Mouse (Mus musculus) hindbrain, embryonic 10.5 days (tissue): ENCODE data around the gene Snap91. TPM values are rescaled to one million over a fixed set of nuclear protein-coding genes. Genes with fewer than 3 reads are reported as not detected.
A peak's percentile ranks its signal among the peaks of the same experiment; 100 is the strongest.

Experiments used
- DNase-seq: peaks from one replicate; pipeline ENCODE4 v3.0.0-alpha.2; 2017; ENCODE audit warnings: low spot score
- H3K27ac ChIP-seq: fragments of 300-500 bp; sonication (generic); 2 replicates; pipeline ENCODE4 v1.5.1; 2016; ENCODE audit warnings: mild to moderate bottlenecking, moderate library complexity
- H3K27me3 ChIP-seq: fragments of 300-500 bp; sonication (generic); 2 replicates; pipeline ENCODE4 v1.6.1; 2016; ENCODE audit warnings: mild to moderate bottlenecking; ENCODE audit not compliant: poor library complexity, insufficient read depth, severe bottlenecking
- H3K36me3 ChIP-seq: fragments of 300-500 bp; sonication (generic); 2 replicates; pipeline ENCODE4 v1.6.1; 2016; ENCODE audit warnings: mild to moderate bottlenecking, moderate library complexity
- H3K4me1 ChIP-seq: fragments of 300-500 bp; sonication (generic); replicated peaks from 2 replicates; pipeline ENCODE4 v1.6.1; 2016; ENCODE audit warnings: mild to moderate bottlenecking
- H3K4me3 ChIP-seq: fragments of 300-500 bp; sonication (generic); 2 replicates; pipeline ENCODE4 v1.5.1; 2016; ENCODE audit warnings: mild to moderate bottlenecking, moderate library complexity
- H3K9me3 ChIP-seq: fragments of 300-500 bp; sonication (generic); 2 replicates; pipeline ENCODE4 v1.6.1; 2016; ENCODE audit warnings: mild to moderate bottlenecking, moderate library complexity
- WGBS: fragments of 180-500 bp; shearing (Covaris S2); methylation state at CpG from one replicate; pipeline ENCODE4 v1.1.7; 2016; 5-methylcytosine and 5-hydroxymethylcytosine counted together
- polyA plus RNA-seq: library from polyadenylated mRNA; unstranded; fragments of >200 nt; fragmentation: Nextera tagmentation; extraction: Ambion mirVana; gene quantifications from 2 replicates; pipeline ENCODE4 v1.2.1, GENCODE M21; 2016

Snap91 gene
- polyA plus RNA-seq, 1 experiment from 2014 or later: 17.5 TPM

- no peak overlapping the region for H3K27ac ChIP-seq
These were observed 81.4 kb downstream of the Snap91 start for GRCm38 (mm10) chr9:86799099-86799498.

GRCm38 (mm10) chr9:86798686-86799085, 81.8 kb downstream of the Snap91 start:
- H3K9me3 ChIP-seq: no peaks in the 10 kb centered on the region
- H3K4me3 ChIP-seq: no peak overlapping the region
- DNase-seq: no peak
- no peaks in the 10 kb centered on the region for H3K36me3 ChIP-seq
- H3K4me1 ChIP-seq: 0 out of 2 replicates have a peak, but pooled peaks cover 3% of the 10 kb centered on the region
- H3K27ac ChIP-seq: 0 out of 2 replicates have a peak overlapping the region, but pooled peaks have one; percentile 12
- no peaks in the 10 kb centered on the region for H3K27me3 ChIP-seq
- 48% methylated on average over 7 of the region's 7 CpGs for WGBS

More at GRCm38 (mm10) chr9:86799099-86799498, 81.4 kb downstream of the Snap91 start:
- Histone ChIP-seq H3K9me3 (no peaks in the 10 kb centered on the region), H3K36me3 (no peaks in the 10 kb centered on the region), H3K4me1 (0 out of 2 replicates have a peak, but pooled peaks cover 3% of the 10 kb centered on the region), H3K27me3 (no peaks in the 10 kb centered on the region), H3K4me3 (no peak overlapping the region)
- DNase-seq: no peak
- 88% methylated on average over 7 of the region's 7 CpGs for WGBS

DNA sequence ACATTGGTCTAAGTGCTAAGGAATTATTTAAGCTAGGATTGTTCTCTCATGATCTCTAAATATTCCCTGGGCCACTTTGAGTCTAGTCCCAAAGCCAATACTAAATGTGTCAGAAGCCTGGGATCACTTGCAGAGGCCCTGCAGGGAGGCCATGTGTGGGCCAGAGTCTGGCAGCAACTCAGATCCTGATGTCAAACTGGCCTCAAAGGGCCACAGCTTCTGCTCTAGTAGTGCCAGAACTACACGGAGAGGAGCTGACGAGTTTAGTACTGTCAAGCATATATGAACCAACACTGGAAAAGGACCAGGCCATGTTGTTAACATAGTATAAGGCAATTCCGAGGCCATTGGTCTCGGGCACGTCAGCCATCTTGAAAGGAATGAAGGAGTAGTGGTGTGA, 82.3 kb downstream of the Snap91 start:
- DNase-seq: no peak
- WGBS: 89% methylated on average over 5 of the region's 5 CpGs
- H3K9me3 ChIP-seq: no peaks in the 10 kb centered on the region
- no peaks in the 10 kb centered on the region for H3K36me3 ChIP-seq
- 0 out of 2 replicates have a peak, but pooled peaks cover 3% of the 10 kb centered on the region for H3K4me1 ChIP-seq
- H3K27ac ChIP-seq: no peak overlapping the region
- no peaks in the 10 kb centered on the region for H3K27me3 ChIP-seq
- no peak overlapping the region for H3K4me3 ChIP-seq

- H3K4me3 ChIP-seq: no peak overlapping the region
- WGBS: 91% methylated on average over 4 of the region's 4 CpGs
- H3K36me3 ChIP-seq: no peaks in the 10 kb centered on the region
- H3K27me3 ChIP-seq: no peaks in the 10 kb centered on the region
- H3K9me3 ChIP-seq: no peaks in the 10 kb centered on the region
- H3K27ac ChIP-seq: no peak overlapping the region
- H3K4me1 ChIP-seq: 0 out of 2 replicates have a peak, but pooled peaks cover 3% of the 10 kb centered on the region
- DNase-seq: no peak
These were observed 82.9 kb downstream of the Snap91 start for GRCm38 (mm10) chr9:86797553-86797952.

DNA sequence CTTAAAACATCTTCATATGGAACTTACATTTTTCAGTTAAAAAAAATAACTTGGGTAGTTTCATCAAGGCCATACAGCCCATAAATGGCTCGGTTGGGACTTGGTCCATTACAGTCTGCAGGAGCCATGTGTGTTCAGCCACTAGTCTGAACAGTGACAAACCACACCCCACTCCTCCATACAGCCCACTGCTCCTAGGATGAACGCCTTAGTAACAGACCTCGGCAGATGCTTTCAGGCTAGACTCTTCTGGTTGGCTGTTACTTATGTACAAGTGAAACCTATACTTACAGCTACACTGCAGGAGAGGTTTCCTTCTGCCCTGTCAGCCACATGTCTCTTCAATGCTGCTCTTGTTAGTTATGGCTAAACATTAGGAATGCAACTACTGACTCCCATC, 85.2 kb downstream of the Snap91 start:
- Histone ChIP-seq H3K9me3 (no peaks in the 10 kb centered on the region), H3K36me3 (no peaks in the 10 kb centered on the region), H3K27me3 (no peaks in the 10 kb centered on the region), H3K4me3 (no peak overlapping the region), H3K4me1 (0 out of 2 replicates have a peak, but pooled peaks cover 3% of the 10 kb centered on the region), H3K27ac (no peak overlapping the region)
- DNase-seq: no peak
- 75% methylated on average over 3 of the region's 3 CpGs for WGBS

DNA sequence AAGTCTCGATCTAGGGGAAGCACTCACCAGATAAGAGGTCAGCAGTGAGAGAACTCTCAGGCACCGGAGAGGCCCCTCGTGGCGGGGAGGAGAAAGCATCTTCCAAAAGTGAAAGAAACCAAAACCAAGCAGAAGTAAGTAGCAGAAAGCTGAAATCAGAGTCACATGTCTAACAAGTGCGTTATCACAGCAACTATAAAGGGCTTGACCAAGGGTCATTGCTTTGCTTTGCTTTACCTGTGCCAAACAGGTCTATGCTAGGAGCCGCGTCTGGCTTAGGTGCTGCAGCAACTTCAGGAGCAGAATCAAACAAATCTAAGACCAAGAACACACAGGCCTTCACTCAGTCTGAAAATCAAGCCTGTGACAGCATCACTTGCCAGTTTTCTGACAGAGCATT, 88.5 kb downstream of the Snap91 start:
- H3K27ac ChIP-seq: no peak overlapping the region
- H3K4me1 ChIP-seq: no peaks in the 10 kb centered on the region
- no peaks in the 10 kb centered on the region for H3K36me3 ChIP-seq
- H3K4me3 ChIP-seq: no peak overlapping the region
- WGBS: 81% methylated on average over 7 of the region's 7 CpGs
- no peaks in the 10 kb centered on the region for H3K27me3 ChIP-seq
- DNase-seq: no peak
- H3K9me3 ChIP-seq: no peaks in the 10 kb centered on the region

GRCm38 (mm10) chr9:86789186-86789585, 91.3 kb downstream of the Snap91 start:
- H3K27me3 ChIP-seq: no peaks in the 10 kb centered on the region
- H3K4me1 ChIP-seq: no peaks in the 10 kb centered on the region
- no peak overlapping the region for H3K27ac ChIP-seq
- no peaks in the 10 kb centered on the region for H3K9me3 ChIP-seq
- no peak overlapping the region for H3K4me3 ChIP-seq
- no peaks in the 10 kb centered on the region for H3K36me3 ChIP-seq
- WGBS: 90% methylated on average over 6 of the region's 6 CpGs
- DNase-seq: no peak

DNA sequence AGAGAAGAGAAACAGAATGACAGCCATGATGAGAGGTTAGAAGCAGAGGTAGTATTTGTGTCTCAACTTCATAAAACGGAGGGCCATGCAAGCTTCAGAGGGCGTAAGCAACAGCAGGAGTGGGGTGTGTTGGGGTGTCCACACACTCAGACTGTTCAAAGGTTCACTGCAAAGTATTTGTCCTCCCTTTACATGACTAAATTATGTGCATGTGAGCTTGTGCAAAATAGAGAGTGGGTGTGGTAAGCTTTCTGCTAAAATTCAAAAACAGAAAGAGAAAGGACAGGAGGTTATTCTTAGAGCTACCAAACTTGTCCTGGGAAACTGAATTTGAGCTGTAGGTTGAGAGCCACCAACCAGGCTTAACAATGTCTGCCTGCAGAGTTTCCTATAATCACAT, 97.6 kb downstream of the Snap91 start:
- WGBS: 92% methylated on average over 2 of the region's 2 CpGs
- no peaks in the 10 kb centered on the region for H3K9me3 ChIP-seq

GRCm38 (mm10) chr9:86781426-86781825, 99.0 kb downstream of the Snap91 start:
- Histone ChIP-seq H3K9me3 (no peaks in the 10 kb centered on the region), H3K4me3 (no peak overlapping the region), H3K27me3 (no peaks in the 10 kb centered on the region), H3K36me3 (no peaks in the 10 kb centered on the region), H3K4me1 (no peaks in the 10 kb centered on the region), H3K27ac (no peak overlapping the region)
- DNase-seq: no peak
- WGBS: 88% methylated on average over 4 of the region's 4 CpGs

More for the DNA sequence above, 97.6 kb downstream of the Snap91 start:
- Histone ChIP-seq H3K4me3 (no peak overlapping the region), H3K27me3 (no peaks in the 10 kb centered on the region), H3K4me1 (no peaks in the 10 kb centered on the region), H3K36me3 (no peaks in the 10 kb centered on the region), H3K27ac (no peak overlapping the region)
- no peak for DNase-seq

- H3K27ac ChIP-seq: no peak overlapping the region
- no peaks in the 10 kb centered on the region for H3K4me1 ChIP-seq
- 76% methylated on average over 4 of the region's 4 CpGs for WGBS
- H3K4me3 ChIP-seq: no peak overlapping the region
- DNase-seq: no peak
- H3K36me3 ChIP-seq: no peaks in the 10 kb centered on the region; the same call in 1 of the 2 replicates
- H3K27me3 ChIP-seq: no peaks in the 10 kb centered on the region
- no peaks in the 10 kb centered on the region for H3K9me3 ChIP-seq
These were observed 102.2 kb downstream of the Snap91 start for GRCm38 (mm10) chr9:86778212-86778611.

DNA sequence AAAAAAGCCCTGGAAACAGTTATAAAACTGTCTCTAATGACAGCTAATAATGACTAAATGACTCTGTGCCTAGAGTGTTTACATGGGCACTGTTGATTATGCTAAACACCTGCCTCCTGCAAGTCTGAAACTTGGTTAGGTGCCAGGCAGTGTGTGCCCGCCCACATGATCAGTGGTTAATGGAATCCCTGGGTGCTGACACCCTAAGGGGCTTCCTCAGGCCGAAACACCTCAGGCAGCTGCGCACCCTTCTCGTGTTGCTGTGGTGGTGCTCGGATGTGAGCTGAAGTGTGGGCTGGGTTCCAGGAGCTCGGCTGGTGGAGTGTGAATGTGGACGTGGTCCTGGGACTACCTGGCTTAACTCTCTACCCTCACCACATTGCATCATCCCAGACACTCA, 103.1 kb downstream of the Snap91 start:
- WGBS: 79% methylated on average over 7 of the region's 7 CpGs
- DNase-seq: no peak

DNA sequence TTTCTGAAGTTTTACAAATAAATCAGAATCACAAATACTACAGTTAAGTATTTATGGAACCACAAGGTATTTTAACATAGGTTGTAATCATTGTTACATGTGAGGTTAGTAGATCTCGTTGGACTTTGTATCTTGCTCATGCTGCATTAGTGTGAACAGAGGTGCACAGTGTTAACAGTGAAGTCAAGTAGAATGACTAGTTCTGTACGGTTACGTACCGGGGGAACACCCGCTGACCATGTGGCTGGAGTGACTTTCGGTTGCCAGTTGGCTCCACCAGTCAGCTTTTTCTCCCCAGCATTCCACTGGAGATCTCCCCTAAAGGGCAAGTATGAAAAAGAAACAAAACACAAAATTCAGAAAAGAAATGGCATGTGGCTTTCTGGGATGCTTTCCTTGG, 105.1 kb downstream of the Snap91 start:
- H3K36me3 ChIP-seq: no peaks in the 10 kb centered on the region; the same call in 1 of the 2 replicates
- H3K9me3 ChIP-seq: no peaks in the 10 kb centered on the region
- no peak overlapping the region for H3K27ac ChIP-seq
- no peaks in the 10 kb centered on the region for H3K4me1 ChIP-seq
- 95% methylated on average over 6 of the region's 6 CpGs for WGBS
- no peaks in the 10 kb centered on the region for H3K27me3 ChIP-seq
- DNase-seq: no peak
- H3K4me3 ChIP-seq: no peak overlapping the region

More for the DNA sequence above, 103.1 kb downstream of the Snap91 start:
- no peak overlapping the region for H3K27ac ChIP-seq
- H3K9me3 ChIP-seq: no peaks in the 10 kb centered on the region
- H3K4me3 ChIP-seq: no peak overlapping the region
- no peaks in the 10 kb centered on the region for H3K27me3 ChIP-seq
- no peaks in the 10 kb centered on the region; the same call in 1 of the 2 replicates for H3K36me3 ChIP-seq
- no peaks in the 10 kb centered on the region for H3K4me1 ChIP-seq

- DNase-seq: no peak
- no peak overlapping the region for H3K4me3 ChIP-seq
- no peaks in the 10 kb centered on the region for H3K27me3 ChIP-seq
- 85% methylated on average over 8 of the region's 8 CpGs for WGBS
- H3K4me1 ChIP-seq: no peaks in the 10 kb centered on the region
- H3K36me3 ChIP-seq: no peaks in the 10 kb centered on the region; the same call in 1 of the 2 replicates
- no peaks in the 10 kb centered on the region for H3K9me3 ChIP-seq
- no peak overlapping the region for H3K27ac ChIP-seq
These were observed 106.5 kb downstream of the Snap91 start for GRCm38 (mm10) chr9:86773996-86774395.

DNA sequence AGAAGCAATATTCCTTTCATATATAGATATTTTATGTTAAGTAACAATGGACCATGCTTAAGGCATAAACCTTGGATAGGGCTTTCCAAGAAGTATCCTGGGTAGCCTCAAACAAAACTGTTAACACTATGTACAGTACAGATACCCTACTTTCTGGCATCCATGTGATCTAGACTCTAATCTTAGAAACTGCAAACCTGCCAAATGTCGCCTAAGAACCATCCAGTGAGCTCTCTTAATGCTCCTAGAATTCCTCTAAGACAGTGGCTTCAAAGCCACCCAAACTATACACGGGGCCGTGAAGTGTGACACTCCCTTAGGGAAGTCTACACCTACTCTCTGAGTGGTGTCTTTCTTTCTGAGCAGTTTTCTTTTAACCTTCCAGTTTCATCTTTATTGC, 107.6 kb downstream of the Snap91 start:
- Histone ChIP-seq H3K27me3 (no peaks in the 10 kb centered on the region), H3K4me3 (no peak overlapping the region), H3K36me3 (no peaks in the 10 kb centered on the region; the same call in 1 of the 2 replicates), H3K9me3 (no peaks in the 10 kb centered on the region), H3K27ac (no peak overlapping the region), H3K4me1 (no peaks in the 10 kb centered on the region)
- WGBS: 87% methylated on average over 3 of the region's 3 CpGs
- no peak for DNase-seq
